Mouse (Mus musculus) olfactory bulb, adult 2 months (tissue): ENCODE measurements at regions not wholly inside any gene's neighbourhood (a gene's known extent, or its start where the extent isn't known, plus 50 kb on each side); places are given as distances from the start of the nearest gene placed in this dataset.
"Not testable (repeated sequence)": the region's sequence is repeated elsewhere in the genome, so short reads cannot be mapped to it uniquely, and the experiment has no call there.

Experiments
- H3K27ac ChIP-seq: fragments of 200-500 bp; 2 replicates; pipeline ENCODE4 v1.5.1; 2012; ENCODE audit warnings: low read depth, low read length; ENCODE audit not compliant: insufficient read depth
- H3K4me1 ChIP-seq: fragments of 200-500 bp; 2 replicates; pipeline ENCODE4 v1.6.1; 2012; ENCODE audit warnings: low read length; ENCODE audit not compliant: control insufficient read depth, insufficient read depth
- H3K4me3 ChIP-seq: fragments of 200-500 bp; 2 replicates; pipeline ENCODE4 v1.5.1; 2012; ENCODE audit warnings: mild to moderate bottlenecking, low read depth, low read length, moderate library complexity; ENCODE audit not compliant: insufficient read depth
- CTCF ChIP-seq: fragments of 200-500 bp; IDR thresholded peaks from 2 replicates; pipeline ENCODE4 v1.5.1; 2012; ENCODE audit warnings: low read depth, mild to moderate bottlenecking, low read length, moderate library complexity; ENCODE audit not compliant: insufficient read depth
- POLR2A ChIP-seq: fragments of 200-500 bp; IDR thresholded peaks from 2 replicates; pipeline ENCODE4 v1.6.1; 2012; ENCODE audit warnings: mild to moderate bottlenecking, low read depth, low read length, moderate library complexity; ENCODE audit not compliant: insufficient read depth
- WGBS: fragments of 180-500 bp; shearing (Covaris S2); methylation state at CpG from one replicate; pipeline ENCODE4 v1.1.7; 2018; 5-methylcytosine and 5-hydroxymethylcytosine counted together

GRCm38 (mm10) chr9:94169905-94170612 is 367.8 kb downstream of the 1190002N15Rik start:
- 84% methylated on average over 2 of the region's 2 CpGs for WGBS
- no peak for TF ChIP-seq CTCF
- TF ChIP-seq POLR2A: no peak
- H3K4me3 ChIP-seq: no peak overlapping the region
- no peak overlapping the region for H3K27ac ChIP-seq
- H3K4me1 ChIP-seq: no peaks in the 10 kb centered on the region

DNA sequence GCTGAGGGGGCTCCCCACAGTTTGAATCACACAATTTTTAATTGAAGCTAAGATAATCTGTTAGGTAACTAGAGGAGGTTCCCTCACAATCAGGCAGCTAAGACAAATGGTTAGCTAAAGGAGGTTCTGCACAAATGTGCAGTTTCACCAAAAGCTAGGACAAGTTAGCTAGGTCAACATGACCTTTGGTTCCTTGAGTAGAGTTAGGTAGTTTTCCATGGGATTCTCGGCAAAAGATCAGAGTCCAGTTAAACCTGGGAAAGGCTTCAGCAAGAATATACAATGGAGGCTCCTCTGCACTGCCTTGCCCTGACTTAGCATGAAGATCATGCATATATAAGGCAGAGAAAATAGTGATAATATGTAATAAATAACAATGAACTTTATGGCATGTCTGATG is 374.2 kb downstream of the 1190002N15Rik start:
- H3K27ac ChIP-seq: no peak overlapping the region
- WGBS: 95% methylated on average over 1 of the region's 1 CpGs
- H3K4me1 ChIP-seq: peaks cover 2% of the 10 kb centered on the region; the same call in 1 of the 2 replicates
- TF ChIP-seq CTCF (no peak), POLR2A (no peak)
- no peak overlapping the region for H3K4me3 ChIP-seq

- WGBS: 83% methylated on average over 2 of the region's 2 CpGs
- peaks cover 3% of the 10 kb centered on the region; the same call in 1 of the 2 replicates for H3K4me1 ChIP-seq
- H3K27ac ChIP-seq: no peak overlapping the region
- TF ChIP-seq CTCF: no peak
- TF ChIP-seq POLR2A: no peak
- H3K4me3 ChIP-seq: no peak overlapping the region
These were observed 382.3 kb downstream of the 1190002N15Rik start for GRCm38 (mm10) chr9:94155581-94155980.

GRCm38 (mm10) chr9:94148474-94148873 is 389.4 kb downstream of the 1190002N15Rik start:
- Histone ChIP-seq H3K4me3 (no peak overlapping the region), H3K4me1 (no peaks in the 10 kb centered on the region), H3K27ac (no peak overlapping the region)
- WGBS: 90% methylated on average over 1 of the region's 1 CpGs
- TF ChIP-seq CTCF (no peak), POLR2A (no peak)

GRCm38 (mm10) chr9:94146787-94147186 is 391.1 kb downstream of the 1190002N15Rik start:
- Histone ChIP-seq H3K4me3 (no peak overlapping the region), H3K27ac (no peak overlapping the region), H3K4me1 (no peaks in the 10 kb centered on the region)
- 94% methylated on average over 3 of the region's 3 CpGs for WGBS
- TF ChIP-seq CTCF (no peak), POLR2A (no peak)

- Histone ChIP-seq H3K27ac (no peak overlapping the region), H3K4me3 (no peak overlapping the region), H3K4me1 (no peaks in the 10 kb centered on the region)
- TF ChIP-seq CTCF (no peak), POLR2A (no peak)
- 86% methylated on average over 1 of the region's 1 CpGs for WGBS
These were observed 401.4 kb downstream of the 1190002N15Rik start for GRCm38 (mm10) chr9:94136444-94136843.

DNA sequence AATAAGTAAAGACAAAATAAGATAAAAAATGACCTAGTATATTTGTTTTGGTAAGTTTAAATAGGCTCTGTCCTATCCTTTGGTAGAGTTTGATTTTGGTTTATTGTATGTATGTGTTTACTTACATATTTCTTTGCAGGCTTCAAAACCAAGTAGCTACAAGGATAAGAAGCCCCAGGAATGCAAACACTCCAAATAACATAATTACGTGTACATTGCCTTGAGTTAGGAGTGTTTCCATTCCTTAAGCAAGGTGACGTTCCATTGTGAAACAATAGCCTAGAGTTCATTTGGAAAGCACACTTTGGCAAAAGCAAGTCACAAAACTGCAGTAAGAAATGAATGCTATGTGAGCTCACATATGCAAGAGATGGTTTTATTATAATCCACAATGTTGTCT is 404.2 kb downstream of the 1190002N15Rik start:
- no peaks in the 10 kb centered on the region for H3K4me1 ChIP-seq
- 92% methylated on average over 2 of the region's 2 CpGs for WGBS
- no peak for TF ChIP-seq CTCF
- TF ChIP-seq POLR2A: no peak

GRCm38 (mm10) chr9:94131367-94131766 is 406.5 kb downstream of the 1190002N15Rik start:
- H3K4me3 ChIP-seq: no peak overlapping the region
- WGBS: 86% methylated on average over 1 of the region's 1 CpGs
- TF ChIP-seq CTCF (no peak), POLR2A (no peak)
- H3K4me1 ChIP-seq: no peaks in the 10 kb centered on the region
- H3K27ac ChIP-seq: no peak overlapping the region

More for the DNA sequence above, 404.2 kb downstream of the 1190002N15Rik start:
- Histone ChIP-seq H3K27ac (no peak overlapping the region), H3K4me3 (no peak overlapping the region)

DNA sequence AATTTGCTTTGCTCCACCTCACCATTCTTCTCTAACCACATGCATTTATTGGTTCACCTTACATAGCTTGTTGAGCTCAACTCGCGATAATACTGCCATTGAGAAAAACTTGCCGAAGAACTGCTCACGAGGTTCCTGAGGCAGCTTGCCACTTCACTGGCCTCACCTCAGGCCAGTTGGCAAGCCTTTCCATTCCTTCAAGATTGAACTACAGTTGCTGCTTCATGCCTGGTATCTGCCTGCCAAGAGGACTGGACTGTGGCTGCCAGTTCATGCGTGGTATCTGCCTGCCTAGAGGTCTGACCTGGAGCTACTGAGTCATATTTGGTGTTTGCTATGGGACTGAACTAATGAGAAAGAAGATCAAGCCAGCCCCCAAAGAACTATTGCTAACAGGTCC is 420.9 kb downstream of the 1190002N15Rik start:
- WGBS: 65% methylated on average over 5 of the region's 5 CpGs
- Histone ChIP-seq H3K4me1 (no peaks in the 10 kb centered on the region), H3K4me3 (no peak overlapping the region), H3K27ac (no peak overlapping the region)
- no peak for TF ChIP-seq POLR2A
- no peak for TF ChIP-seq CTCF

GRCm38 (mm10) chr9:94107701-94108100 is 430.2 kb downstream of the 1190002N15Rik start:
- 95% methylated on average over 1 of the region's 1 CpGs for WGBS
- H3K27ac ChIP-seq, H3K4me3 ChIP-seq, H3K4me1 ChIP-seq: not testable (repeated sequence)
